Mouse (Mus musculus) left cerebral cortex, postnatal 14 days (tissue): ENCODE data around the gene Gm20388. TPM values are rescaled to one million over a fixed set of nuclear protein-coding genes. Genes with fewer than 3 reads are reported as not detected.
A peak's percentile ranks its signal among the peaks of the same experiment; 100 is the strongest.

Experiments
- DNase-seq, 2 experiments: peaks; one replicate each; pipeline ENCODE4 v3.0.0; 2021 to 2022; ENCODE audit warnings: low spot score in 2 of 2, mixed read lengths in 1 of 2
- intact Hi-C: fragments of 180-260 bp; cut with DNase I; formaldehyde crosslinking; loops from one replicate; pipeline ENCODE4 v1.15.1; 2025
- total RNA-seq, 2 experiments: library from RNA; stranded (reverse); gene quantifications; 2 replicates each; pipeline ENCODE4 v1.2.3; 2021

The Gm20388 gene
- total RNA-seq, 2 experiments from 2014 or later: 2.8 to 7.3 TPM

DNA sequence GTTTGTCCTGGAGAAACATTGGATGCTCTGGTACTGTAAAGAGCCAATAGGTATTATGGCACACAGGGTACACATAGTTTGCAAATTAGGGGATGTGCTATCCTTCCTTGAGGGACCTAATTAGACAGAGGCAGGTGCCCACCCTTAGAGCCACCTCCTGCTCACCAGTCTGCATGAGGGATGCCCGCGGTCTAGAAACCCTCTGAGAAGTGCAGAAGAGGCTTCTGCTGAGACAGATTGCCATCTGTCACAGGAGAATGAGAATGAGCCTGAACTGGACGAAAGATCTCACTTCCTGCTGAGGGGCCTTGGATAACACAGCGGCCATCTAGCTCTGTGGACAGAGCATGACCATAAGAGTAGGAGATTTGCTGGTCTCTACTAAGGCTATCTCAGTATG lies 3002.2 kb downstream of the Gm20388 start:
- DNase-seq: no peak
- intact Hi-C loops: no loop called here

DNA sequence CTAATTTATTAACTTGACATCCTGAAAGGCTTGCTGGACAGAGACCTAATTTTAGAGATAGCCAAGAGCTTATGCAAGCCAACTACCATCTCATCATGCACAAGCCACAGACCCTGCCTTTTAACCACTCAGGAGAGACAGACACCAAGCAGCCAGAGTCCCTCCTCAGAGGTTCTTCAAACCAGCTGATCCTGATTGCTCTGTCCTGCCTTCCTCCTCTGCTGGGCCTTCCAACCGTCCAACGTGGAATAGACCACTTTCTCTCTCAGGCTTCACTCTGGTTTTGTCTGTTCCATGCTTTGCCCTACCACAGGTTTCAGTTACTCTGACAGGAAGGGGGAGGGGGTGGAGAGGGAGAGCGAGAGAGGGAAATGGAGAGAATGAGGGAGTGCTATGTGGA lies 3006.1 kb downstream of the Gm20388 start:
- DNase-seq: no peak
- intact Hi-C loops: no loop called here

DNA sequence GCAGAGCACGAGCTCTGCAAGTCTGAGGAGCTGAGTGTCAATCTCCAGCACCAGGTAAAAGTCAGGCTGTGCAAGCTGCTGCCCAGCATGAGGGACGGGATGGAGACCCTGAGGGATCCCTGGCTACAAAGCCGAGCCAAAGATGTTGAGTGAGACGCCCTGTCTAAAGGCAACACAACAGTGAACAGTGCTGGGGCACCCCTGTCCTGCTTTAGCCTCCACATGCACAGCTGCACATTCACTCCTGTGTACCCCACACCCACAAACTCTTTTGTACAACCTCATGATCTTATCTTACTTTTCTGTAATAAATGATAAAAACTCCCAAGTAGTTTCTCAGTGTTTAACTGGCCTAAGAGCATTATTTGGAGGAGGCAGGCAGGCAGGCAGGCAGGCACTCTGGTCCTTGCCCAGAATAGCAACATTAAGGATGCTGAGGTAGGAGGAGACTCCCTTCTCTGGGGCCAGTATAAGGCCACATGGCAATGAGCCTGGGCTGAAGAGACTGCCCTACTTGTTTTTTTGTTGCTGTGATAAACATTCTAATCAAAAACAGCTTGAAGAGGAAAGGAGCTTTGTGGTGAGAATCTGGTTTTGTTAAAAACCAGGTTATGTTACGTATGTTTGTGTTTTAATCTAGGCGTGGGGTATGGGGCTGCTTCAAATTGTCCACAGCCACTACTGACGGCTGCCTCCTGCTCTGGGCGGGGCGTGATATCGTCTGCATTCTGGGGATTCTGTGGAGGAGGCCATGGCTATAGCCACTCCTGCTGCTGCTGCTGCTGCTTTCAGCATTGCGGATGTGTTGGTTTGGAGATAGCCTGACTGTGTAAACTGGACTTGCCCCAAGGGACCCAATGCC lies 3007.1 kb downstream of the Gm20388 start:
- DNase-seq: no peak
- intact Hi-C loops: no loop called here

DNA sequence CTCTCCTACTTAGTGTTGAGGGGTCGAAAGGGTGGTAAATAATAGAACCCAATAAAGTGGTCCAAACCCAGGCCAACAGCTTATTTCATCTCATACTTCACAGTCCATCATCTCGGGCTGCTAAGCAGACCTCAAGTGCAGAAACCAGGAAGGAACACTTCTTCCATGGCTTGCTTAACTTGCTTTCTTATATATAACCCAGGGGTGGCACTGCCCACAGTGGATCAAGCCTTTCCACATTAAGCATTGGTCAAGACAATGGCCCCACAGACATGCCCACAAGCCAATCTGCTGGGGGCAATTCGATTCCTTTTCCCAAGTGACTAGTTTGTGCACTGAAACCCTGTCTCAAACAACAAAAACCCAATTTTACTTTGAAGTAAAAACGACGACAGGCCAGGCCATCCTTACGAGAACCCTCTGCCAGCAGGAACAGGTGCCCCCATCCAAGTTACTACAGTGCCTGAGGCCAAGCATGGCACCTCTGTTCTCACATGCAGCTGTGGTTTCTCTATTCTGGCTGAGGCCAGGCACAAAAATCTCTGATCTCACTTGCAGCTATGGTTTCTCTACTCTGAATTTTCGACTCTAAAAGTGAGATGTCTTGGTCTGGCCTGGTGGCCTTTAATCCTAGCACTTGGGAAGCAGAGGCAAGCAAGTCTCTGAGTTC lies 3007.9 kb downstream of the Gm20388 start:
- DNase-seq: no peak
- intact Hi-C loops: no loop called here

DNA sequence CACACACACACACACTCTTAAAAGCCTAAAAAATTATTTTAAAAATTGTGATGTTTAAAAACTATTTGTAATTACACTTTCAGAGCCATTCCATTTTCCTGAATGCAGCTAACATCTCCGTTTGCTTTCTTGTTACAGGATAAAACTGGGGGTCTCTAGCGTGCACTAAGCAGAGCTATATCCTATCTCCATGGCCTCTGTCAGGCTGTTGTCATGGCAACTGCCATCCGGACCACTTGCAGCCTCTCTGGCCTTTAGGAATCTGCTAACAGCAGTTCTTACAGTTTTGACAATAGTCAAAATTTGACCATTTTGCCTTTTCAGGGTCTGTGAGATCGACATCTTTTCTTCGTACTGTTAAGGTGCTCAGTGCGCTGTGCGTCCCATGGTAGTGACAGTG lies 3010.2 kb downstream of the Gm20388 start:
- no peak for DNase-seq
- intact Hi-C loops: no loop called here

DNA sequence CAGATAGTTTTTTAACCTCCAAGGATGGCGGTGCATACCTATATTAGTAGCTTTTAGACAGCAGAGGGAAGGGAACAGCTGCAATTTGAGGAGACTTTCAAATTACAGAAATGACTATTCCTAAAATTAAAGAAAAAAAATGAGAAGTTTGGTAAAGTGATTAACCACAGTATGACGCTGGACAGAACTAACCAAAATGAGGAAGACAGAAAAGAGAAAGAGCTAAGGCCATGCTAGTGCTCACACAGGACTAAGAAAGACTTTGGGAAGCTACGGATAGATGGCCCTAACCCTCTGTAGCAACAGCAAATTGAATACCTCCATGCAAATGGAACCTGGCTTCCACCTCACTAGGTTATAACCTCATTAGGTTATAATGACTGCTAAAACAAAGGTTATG lies 3012.3 kb downstream of the Gm20388 start:
- intact Hi-C loops: no loop called here
- DNase-seq: no peak

DNA sequence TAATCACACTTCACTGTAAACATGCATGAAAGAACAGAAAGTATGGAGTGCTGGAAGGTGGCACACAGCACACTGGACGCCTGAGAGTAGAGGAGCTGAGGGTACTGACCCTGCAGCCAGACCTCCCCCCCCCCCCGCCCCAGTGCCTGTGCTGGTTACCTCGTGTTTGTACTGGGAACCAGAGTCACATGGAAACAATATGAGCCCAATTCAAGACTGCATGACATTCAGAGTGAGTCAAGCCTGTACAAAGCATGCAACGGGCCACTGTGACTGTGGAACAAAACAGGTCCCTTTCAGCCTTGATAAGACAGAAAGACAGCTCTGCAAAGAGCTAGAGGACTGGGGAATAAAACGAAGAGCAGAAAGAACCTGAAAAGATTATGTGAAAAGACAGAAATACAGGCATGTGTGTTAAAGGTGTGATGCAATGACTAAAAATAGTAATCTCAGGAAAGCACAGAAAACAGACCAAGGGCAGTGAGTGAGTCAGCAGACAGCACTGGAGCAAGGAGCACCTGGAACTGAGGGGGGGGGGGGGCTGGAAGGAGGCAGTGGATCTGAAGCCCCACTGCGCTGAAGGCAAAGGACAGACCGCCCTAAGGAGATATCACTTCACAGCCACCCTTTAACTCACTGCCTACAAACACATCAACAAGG lies 3012.9 kb downstream of the Gm20388 start:
- no peak for DNase-seq
- intact Hi-C loops: no loop called here

DNA sequence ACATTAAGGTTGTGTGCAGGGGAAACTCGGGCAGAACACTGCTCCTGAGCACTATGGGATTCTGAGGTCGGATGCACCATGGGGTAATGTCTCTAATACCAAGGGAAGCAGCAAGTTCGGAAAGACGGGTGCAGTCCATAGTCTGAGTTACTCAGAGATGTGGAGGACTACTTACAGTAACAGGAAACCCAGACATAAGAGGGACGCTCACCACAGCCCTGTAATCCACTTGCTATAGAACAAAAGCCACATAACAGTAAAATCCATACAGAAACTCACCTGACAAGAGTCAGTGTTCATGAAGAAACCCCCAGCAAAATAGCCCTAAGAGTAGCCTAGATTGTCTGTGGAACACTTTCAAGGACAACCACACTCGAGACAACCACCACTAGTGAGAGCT lies 3013.4 kb downstream of the Gm20388 start:
- intact Hi-C loops: no loop called here
- no peak for DNase-seq

DNA sequence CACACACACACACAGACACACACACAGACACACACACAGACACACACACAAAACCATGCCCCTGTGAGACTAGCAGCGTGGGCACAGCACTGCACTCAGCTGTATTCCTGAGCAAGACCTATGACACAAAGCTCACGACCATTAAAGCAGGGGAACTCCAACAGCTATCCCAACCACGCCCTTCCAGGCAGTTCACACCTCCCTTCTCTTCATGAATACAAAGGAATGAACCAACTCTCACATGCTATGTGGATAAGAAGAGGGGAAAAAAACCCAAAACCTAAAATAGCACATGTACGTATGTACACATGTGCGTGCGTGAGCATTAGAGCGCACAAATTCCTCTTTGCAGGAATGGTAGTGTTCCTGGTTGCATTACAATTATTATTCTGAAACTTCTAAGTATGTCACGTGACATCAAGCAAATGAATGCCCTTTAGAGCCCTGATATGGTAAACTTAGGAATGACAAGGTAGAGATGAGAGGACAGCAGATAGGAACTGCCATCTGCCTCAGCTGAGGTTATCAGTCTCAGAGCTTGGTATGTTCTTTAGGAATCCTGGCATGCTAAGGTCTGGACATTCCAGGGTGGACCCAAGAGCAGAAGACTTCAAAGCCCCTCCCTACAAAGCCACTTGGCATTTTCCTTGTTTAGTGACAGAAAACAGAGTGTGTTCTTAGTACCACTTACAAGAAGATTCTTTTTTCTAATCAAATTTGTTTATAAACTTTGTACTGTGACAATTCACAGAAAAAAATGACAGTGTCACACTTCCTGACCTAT lies 3015.5 kb downstream of the Gm20388 start:
- no peak for DNase-seq
- intact Hi-C loops: no loop called here

DNA sequence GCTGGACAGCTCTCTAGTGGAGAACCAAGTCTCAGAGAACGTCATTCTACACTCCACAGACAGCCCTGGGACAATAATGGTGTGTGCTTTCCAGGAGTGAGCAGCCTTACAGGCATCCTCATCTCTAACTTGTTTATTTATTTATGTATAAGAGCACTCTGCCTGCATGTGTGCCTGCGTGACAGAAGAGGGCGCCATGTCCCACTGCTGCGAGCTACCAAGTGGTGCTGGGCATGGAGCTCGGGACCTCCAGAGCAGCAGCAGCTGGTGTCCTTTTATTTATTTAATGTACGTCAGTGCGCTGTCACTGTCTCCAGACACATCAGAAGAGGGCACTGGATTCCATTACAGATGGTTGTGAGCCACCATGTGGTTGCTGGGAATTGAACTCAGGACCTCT lies 3016.1 kb downstream of the Gm20388 start:
- intact Hi-C loops: no loop called here
- DNase-seq: no peak

DNA sequence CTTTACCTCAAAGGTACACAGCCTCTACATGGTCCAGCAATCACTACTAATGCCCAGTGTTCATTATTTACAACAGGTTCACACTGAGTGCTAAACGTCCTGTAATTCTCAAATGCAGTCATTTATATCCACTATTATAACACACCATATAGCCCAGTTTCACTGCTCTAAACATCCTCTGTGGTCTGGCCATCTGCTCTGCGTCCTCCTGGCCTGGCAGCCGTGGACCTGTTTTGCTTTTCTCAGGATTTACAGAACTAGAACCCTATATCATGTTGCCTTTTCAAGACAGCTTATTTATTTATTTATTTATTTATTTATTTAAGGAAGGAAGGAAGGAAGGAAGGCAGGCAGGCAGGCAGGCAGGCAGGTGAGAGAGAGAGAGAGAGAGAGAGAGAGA lies 3017.2 kb downstream of the Gm20388 start:
- no peak for DNase-seq
- intact Hi-C loops: no loop called here

DNA sequence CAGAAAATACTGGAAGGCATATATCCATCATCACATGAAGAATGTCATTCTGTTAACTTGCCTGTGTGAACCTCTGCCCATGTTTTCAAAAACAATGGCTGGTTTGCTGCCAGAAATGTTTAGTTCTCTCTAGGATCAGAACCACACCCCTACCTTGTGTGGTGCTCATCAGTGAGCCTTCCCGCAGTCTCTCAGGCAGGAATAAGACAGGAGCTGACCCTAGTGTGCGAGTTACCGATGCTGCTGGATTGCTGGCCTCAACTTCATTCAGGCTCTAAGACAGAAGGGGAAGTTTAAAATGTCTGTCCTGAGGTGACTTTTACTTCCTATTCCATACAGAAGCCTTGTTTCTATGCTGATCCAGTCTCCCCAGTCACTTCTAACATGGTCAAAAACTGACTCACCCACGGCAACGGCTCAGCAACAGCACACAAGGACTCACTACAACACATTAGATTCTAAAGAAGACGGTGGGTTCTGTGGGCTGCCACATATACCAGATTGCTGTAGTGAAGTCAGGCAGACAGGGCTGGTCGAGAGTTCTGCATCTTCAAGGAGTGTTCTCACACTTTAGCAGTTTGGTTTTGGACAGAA lies 3018.1 kb downstream of the Gm20388 start:
- peak; percentile 39 to 51 for DNase-seq
- intact Hi-C loops: no loop called here

DNA sequence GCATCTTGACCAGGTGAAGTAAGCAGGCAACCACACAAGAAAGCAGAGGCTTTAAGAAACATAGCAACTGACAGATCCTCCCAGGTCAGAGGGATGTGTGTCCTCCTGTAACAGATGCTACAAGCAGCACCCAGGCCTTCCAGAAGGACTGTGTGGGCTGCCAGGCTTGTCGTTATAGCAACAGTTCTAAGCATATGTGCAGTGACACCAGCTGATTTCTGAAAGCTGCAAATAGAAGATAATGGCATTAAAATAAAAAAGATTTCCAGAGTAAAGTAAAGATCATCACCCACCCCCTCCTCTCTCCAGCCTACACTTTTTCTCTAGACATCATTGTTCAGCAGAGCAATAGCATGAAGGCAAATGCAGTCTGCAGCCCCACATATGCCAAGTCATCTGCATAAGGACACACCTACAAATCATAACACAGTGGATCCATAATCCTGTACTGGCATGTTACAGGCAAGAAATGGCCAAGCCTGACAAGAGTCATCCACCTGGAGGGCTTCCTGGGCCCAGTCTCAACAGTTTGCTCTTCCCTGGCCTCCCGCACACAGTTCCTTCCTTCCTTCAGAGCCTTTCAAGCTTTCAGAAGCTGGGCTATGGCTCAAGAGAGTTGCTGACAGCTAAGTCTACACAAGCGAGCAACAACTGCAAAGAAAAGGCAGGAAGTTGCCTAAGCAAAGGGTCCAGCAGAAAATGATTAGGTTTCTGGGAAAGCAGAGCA lies 3021.4 kb downstream of the Gm20388 start:
- DNase-seq: peak; percentile 80 to 88
- intact Hi-C loops: loop anchor here (5.0 kb wide), 2 partner anchors 55 to 110 kb away; partner anchors contain the start of gene Ankrd11

DNA sequence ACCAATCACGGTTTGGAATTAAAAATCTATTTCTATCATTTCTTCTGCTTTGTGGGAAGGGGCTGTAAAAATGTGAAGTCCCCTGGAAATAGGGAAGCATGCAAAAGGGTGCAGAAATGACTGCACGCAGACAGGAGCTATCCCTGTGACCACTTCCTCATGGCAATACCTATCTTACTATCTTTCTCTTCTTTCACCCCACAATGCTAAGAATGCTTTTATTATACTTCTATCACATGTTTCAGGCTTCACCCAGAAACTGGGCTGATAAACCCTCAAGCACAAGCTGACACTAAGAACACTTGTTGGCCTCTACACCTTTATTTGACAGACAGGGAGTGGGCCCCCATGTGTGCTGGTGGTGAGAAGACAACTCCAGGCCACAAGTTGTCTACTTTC lies 3021.9 kb downstream of the Gm20388 start:
- intact Hi-C loops: loop anchor here (5.0 kb wide), 2 partner anchors 55 to 110 kb away; partner anchors contain the start of gene Ankrd11
- DNase-seq: no peak

DNA sequence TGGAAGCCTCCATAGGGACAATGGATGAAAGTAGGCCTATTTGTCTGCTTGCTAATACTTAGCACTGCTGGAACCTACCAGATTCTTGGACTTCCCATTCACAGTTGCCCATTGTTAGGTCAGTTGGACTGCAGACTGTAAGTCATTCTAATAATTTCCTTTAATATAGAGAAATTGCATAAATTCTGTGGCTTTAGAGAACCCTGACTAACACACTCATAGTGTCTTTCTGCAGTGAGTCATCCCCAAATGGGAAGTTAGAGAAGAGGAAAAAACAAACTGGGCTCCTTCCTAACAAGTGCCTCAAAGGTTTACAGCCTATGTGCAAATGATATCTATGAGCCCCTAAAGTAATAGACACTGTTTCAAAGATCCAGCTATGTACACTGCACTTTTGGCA lies 3023.3 kb downstream of the Gm20388 start:
- intact Hi-C loops: loop anchor here (5.0 kb wide), 2 partner anchors 53 to 108 kb away; partner anchors contain the start of gene Ankrd11
- DNase-seq: no peak

DNA sequence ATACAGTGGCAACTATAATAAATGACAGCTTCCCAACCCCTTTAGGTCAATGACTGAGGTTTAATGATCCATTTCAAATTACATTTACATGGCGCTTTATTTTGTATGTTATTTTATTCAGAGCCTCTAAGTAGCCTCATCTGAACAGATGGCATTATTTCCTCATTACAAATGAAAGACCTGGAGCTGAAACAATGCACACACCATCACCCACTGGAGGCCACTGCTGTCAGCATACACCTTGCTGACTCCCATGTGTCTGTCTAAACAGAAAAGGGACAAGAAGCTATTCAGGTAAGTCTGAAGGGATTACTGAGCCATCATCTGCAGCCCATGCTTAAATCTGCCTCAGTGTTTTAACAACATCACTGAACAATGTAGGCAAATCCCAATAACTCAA lies 3024.5 kb downstream of the Gm20388 start:
- DNase-seq: no peak
- intact Hi-C loops: no loop called here

DNA sequence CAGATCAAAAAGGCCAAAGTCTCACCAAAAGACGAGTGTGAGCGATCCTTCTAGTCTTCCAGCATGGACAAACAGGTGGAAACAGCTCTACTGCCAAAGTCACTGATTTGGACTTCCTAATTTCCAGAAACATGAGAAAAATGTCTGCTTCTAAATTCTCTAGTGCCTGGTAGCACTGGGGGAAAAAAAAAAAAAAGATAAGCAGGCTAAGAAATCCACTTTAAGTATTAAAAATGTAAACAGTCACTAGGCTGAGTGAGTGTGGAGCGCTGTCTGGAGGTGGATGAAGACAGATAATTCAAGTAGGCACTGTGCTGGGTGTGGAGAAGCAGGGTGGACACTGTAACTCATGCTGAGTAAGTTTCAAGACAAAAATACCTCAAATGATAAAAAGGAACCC lies 3025.3 kb downstream of the Gm20388 start:
- intact Hi-C loops: no loop called here

DNA sequence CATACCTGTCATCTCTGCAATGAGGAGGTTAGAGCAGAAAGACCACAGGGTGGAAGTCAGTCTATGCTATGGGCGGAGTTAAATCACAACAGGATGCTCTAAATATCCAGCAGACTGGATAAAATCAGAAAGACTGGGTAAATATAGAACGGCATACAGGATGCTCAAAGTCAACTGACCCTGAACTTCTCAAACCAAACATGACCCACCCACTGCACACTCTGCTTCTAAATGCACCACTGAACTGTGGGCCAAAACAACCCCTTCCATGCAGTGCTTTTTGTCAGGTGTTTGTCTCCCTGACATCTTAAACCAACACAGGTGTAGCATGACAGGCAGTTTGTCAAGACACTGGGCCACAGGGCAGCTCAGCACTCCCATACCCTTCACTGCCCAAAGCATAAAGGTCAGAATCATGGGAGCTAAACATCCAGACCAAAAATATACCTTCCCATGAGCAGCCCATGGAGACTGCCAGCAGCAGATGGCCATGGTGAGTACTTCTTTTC lies 3027.0 kb downstream of the Gm20388 start:
- no peak for DNase-seq
- intact Hi-C loops: no loop called here

More for the DNA sequence above, 3025.3 kb downstream of the Gm20388 start:
- DNase-seq: no peak
